Mouse (Mus musculus) midbrain, embryonic 15.5 days (tissue): ENCODE results near the gene Spg7. TPM values are rescaled to one million over a fixed set of nuclear protein-coding genes. Genes with fewer than 3 reads are reported as not detected.

Experiments used
- ATAC-seq: fragments of 200-750 bp; cut with Nextera tagmentation; replicated peaks from 2 replicates; pipeline ENCODE4 v1.8.0; 2017; ENCODE audit warnings: moderate TSS enrichment
- H3K27ac ChIP-seq: fragments of 300-500 bp; sonication (generic); 2 replicates; pipeline ENCODE4 v1.5.1; 2015; ENCODE audit warnings: mild to moderate bottlenecking, inconsistent platforms
- H3K27me3 ChIP-seq: fragments of 300-500 bp; sonication (generic); replicated peaks from 2 replicates; pipeline ENCODE4 v1.6.1; 2015; ENCODE audit warnings: inconsistent platforms
- H3K36me3 ChIP-seq: fragments of 300-500 bp; sonication (generic); replicated peaks from 2 replicates; pipeline ENCODE4 v1.6.1; 2015; ENCODE audit warnings: inconsistent platforms
- H3K4me1 ChIP-seq: fragments of 300-500 bp; sonication (generic); 2 replicates; pipeline ENCODE4 v1.6.1; 2015; ENCODE audit warnings: inconsistent platforms
- H3K4me2 ChIP-seq: fragments of 300-500 bp; sonication (generic); 2 replicates; pipeline ENCODE4 v1.6.1; 2015; ENCODE audit warnings: inconsistent platforms, mild to moderate bottlenecking, moderate library complexity
- H3K4me3 ChIP-seq: fragments of 300-500 bp; sonication (generic); 2 replicates; pipeline ENCODE4 v1.5.1; 2015; ENCODE audit warnings: mild to moderate bottlenecking, inconsistent platforms
- H3K9ac ChIP-seq: fragments of 300-500 bp; sonication (generic); 2 replicates; pipeline ENCODE4 v1.6.1; 2015; ENCODE audit warnings: mild to moderate bottlenecking, inconsistent platforms
- H3K9me3 ChIP-seq: fragments of 300-500 bp; sonication (generic); 2 replicates; pipeline ENCODE4 v1.6.1; 2016; ENCODE audit warnings: inconsistent platforms
- WGBS: fragments of 180-500 bp; shearing (Covaris S2); methylation state at CpG from one replicate; pipeline ENCODE4 v1.1.7; 2015; ENCODE audit warnings: mixed read lengths; 5-methylcytosine and 5-hydroxymethylcytosine counted together
- microRNA-seq: library from miRNA; unstranded; fragments of <30 nt; microRNA quantifications from one replicate; pipeline ENCODE4, GENCODE M21; 2016
- polyA plus RNA-seq: library from polyadenylated mRNA; unstranded; fragments of >200 nt; fragmentation: Nextera tagmentation; extraction: Ambion mirVana; gene quantifications from 2 replicates; pipeline ENCODE4 v1.2.1, GENCODE M21; 2015

Gene Spg7
- polyA plus RNA-seq, 1 experiment from 2014 or later, result 49.0 TPM

GRCm38 (mm10) chr8:123145279-123145678 lies 82.5 kb downstream of the Spg7 start:
- Histone ChIP-seq H3K4me2 (no peak overlapping the region), H3K27ac (no peak overlapping the region), H3K9me3 (no peaks in the 10 kb centered on the region), H3K4me1 (no peaks in the 10 kb centered on the region), H3K4me3 (no peak overlapping the region), H3K36me3 (no peaks in the 10 kb centered on the region), H3K9ac (no peak overlapping the region), H3K27me3 (no peaks in the 10 kb centered on the region)
- ATAC-seq, result no peak
- 57% methylated on average over 6 of the region's 6 CpGs for WGBS

GRCm38 (mm10) chr8:123146390-123146789 lies 83.6 kb downstream of the Spg7 start:
- no peak overlapping the region for H3K4me3 ChIP-seq
- H3K27ac ChIP-seq, result peak overlapping the region; percentile 39; the same call in 1 of the 2 replicates
- no peaks in the 10 kb centered on the region for H3K9me3 ChIP-seq
- H3K4me1 ChIP-seq, result no peaks in the 10 kb centered on the region
- H3K36me3 ChIP-seq, result no peaks in the 10 kb centered on the region
- H3K9ac ChIP-seq, result no peak overlapping the region
- no peak for ATAC-seq
- 75% methylated on average over 7 of the region's 7 CpGs for WGBS
- no peaks in the 10 kb centered on the region for H3K27me3 ChIP-seq
- no peak overlapping the region for H3K4me2 ChIP-seq

Small RNA genes within 50 kb of the gene (microRNA-seq; reads per million reads assigned to microRNA genes)
- 0.74 reads per million for gene Mir7079
- not detected for gene Mir7080

Other genes with a start within 250 kb of the Spg7 start
- 2.0 and 2.1 TPM in 2 replicates for gene Cdh15, start 215.0 kb upstream of the Spg7 start, polyA plus RNA-seq
- gene Ankrd11, start 20.7 kb upstream of the Spg7 start, polyA plus RNA-seq, result 69.4 and 71.7 TPM in 2 replicates
- gene Rpl13, start 39.4 kb downstream of the Spg7 start, polyA plus RNA-seq, result 632 and 634 TPM in 2 replicates
- gene Cpne7, start 54.4 kb downstream of the Spg7 start, polyA plus RNA-seq, result 8.1 TPM in 2 replicates
- gene Sult5a1, start 95.4 kb downstream of the Spg7 start, polyA plus RNA-seq, result 1.6 and 2.1 TPM in 2 replicates
- 0.13 and 0.19 TPM in 2 replicates for gene Dpep1, start 123.3 kb downstream of the Spg7 start, polyA plus RNA-seq
- 227 and 235 TPM in 2 replicates for gene Chmp1a, start 149.8 kb downstream of the Spg7 start, polyA plus RNA-seq
- gene Spata33, start 149.9 kb downstream of the Spg7 start, polyA plus RNA-seq, result 8.0 and 8.1 TPM in 2 replicates
- gene Cdk10, start 161.9 kb downstream of the Spg7 start, polyA plus RNA-seq, result 52.6 and 55.0 TPM in 2 replicates
- gene Spata2l, start 173.3 kb downstream of the Spg7 start, polyA plus RNA-seq, result 7.4 and 8.1 TPM in 2 replicates
- 28.2 and 30.3 TPM in 2 replicates for gene Zfp276, start 191.3 kb downstream of the Spg7 start, polyA plus RNA-seq
- gene Vps9d1, start 191.4 kb downstream of the Spg7 start, polyA plus RNA-seq, result 66.6 and 69.9 TPM in 2 replicates